Mouse (Mus musculus): ENCODE data around the gene Krt20. TPM values are rescaled to one million over a fixed set of nuclear protein-coding genes. Genes with fewer than 3 reads are reported as not detected.

Krt20 gene
- polyA plus RNA-seq, 1 experiment from 2014 or later: 189 TPM

- Histone ChIP-seq H3K9ac (ENCODE audit: low read depth, low read length) (no peak overlapping the region), H3K9me3 (ENCODE audit: control insufficient read depth) (no peaks in the 10 kb centered on the region), H3K4me3 (ENCODE audit: low read depth, low read length) (no peak overlapping the region), H3K4me2 (replicated peaks; ENCODE audit: low read depth) (no peak overlapping the region), H3K36me3 (ENCODE audit: control insufficient read depth, insufficient read depth) (no peaks in the 10 kb centered on the region), H3K27me3 (replicated peaks; ENCODE audit: control insufficient read depth, insufficient read depth, low read length) (no peaks in the 10 kb centered on the region), H3K27ac (ENCODE audit: low read depth, low read length) (no peak overlapping the region), H3K4me1 (replicated peaks; ENCODE audit: control insufficient read depth, insufficient read depth, low read length) (no peaks in the 10 kb centered on the region)
- ATAC-seq: no peak
- TF ChIP-seq CTCF (IDR thresholded peaks at IDR 0.05; ENCODE audit: low read depth): no peak
- 32% methylated on average over 2 of the region's 2 CpGs for WGBS
Measured at GRCm38 (mm10) chr11:99448769-99449168, 10.8 kb upstream of the Krt20 start.

- H3K36me3 ChIP-seq (ENCODE audit: control insufficient read depth, insufficient read depth): no peaks in the 10 kb centered on the region
- no peak overlapping the region for H3K9ac ChIP-seq (ENCODE audit: low read depth, low read length)
- H3K9me3 ChIP-seq (ENCODE audit: control insufficient read depth): no peaks in the 10 kb centered on the region
- H3K4me3 ChIP-seq (ENCODE audit: low read depth, low read length): no peak overlapping the region
- H3K27me3 ChIP-seq (replicated peaks; ENCODE audit: control insufficient read depth, insufficient read depth, low read length): no peaks in the 10 kb centered on the region
- peak overlapping the region; percentile 55 for H3K27ac ChIP-seq (ENCODE audit: low read depth, low read length)
- TF ChIP-seq CTCF (IDR thresholded peaks at IDR 0.05; ENCODE audit: low read depth): no peak
- peak overlapping the region; percentile 37 for H3K4me2 ChIP-seq (replicated peaks; ENCODE audit: low read depth)
- peak; percentile 89 for ATAC-seq
- WGBS: 25% methylated on average over 8 of the region's 8 CpGs
- H3K4me1 ChIP-seq (replicated peaks; ENCODE audit: control insufficient read depth, insufficient read depth, low read length): 0 out of 2 replicates have a peak, but pooled peaks cover 6% of the 10 kb centered on the region
Measured at GRCm38 (mm10) chr11:99441220-99441619, 3.3 kb upstream of the Krt20 start.

GRCm38 (mm10) chr11:99439465-99439864 lies 1.5 kb upstream of the Krt20 start:
- peaks cover 6% of the 10 kb centered on the region; the same call in 1 of the 2 replicates for H3K4me1 ChIP-seq (replicated peaks; ENCODE audit: control insufficient read depth, insufficient read depth, low read length)
- 32% methylated on average over 10 of the region's 10 CpGs for WGBS
- no peak for TF ChIP-seq CTCF (IDR thresholded peaks at IDR 0.05; ENCODE audit: low read depth)
- no peaks in the 10 kb centered on the region for H3K9me3 ChIP-seq (ENCODE audit: control insufficient read depth)
- ATAC-seq: no peak
- H3K36me3 ChIP-seq (ENCODE audit: control insufficient read depth, insufficient read depth): no peaks in the 10 kb centered on the region
- no peak overlapping the region for H3K9ac ChIP-seq (ENCODE audit: low read depth, low read length)
- H3K4me2 ChIP-seq (replicated peaks; ENCODE audit: low read depth): 0 out of 2 replicates have a peak overlapping the region, but pooled peaks have one; percentile 55
- no peak overlapping the region for H3K4me3 ChIP-seq (ENCODE audit: low read depth, low read length)
- H3K27ac ChIP-seq (ENCODE audit: low read depth, low read length): peak overlapping the region; percentile 64
- no peaks in the 10 kb centered on the region for H3K27me3 ChIP-seq (replicated peaks; ENCODE audit: control insufficient read depth, insufficient read depth, low read length)

- H3K4me3 ChIP-seq (ENCODE audit: low read depth, low read length): peak overlapping the region; percentile 20; the same call in 1 of the 2 replicates
- no peak for TF ChIP-seq CTCF (IDR thresholded peaks at IDR 0.05; ENCODE audit: low read depth)
- 0 out of 2 replicates have a peak overlapping the region, but pooled peaks have one; percentile 17 for H3K27ac ChIP-seq (ENCODE audit: low read depth, low read length)
- H3K36me3 ChIP-seq (ENCODE audit: control insufficient read depth, insufficient read depth): no peaks in the 10 kb centered on the region
- H3K4me2 ChIP-seq (replicated peaks; ENCODE audit: low read depth): peak overlapping the region; percentile 31
- H3K27me3 ChIP-seq (replicated peaks; ENCODE audit: control insufficient read depth, insufficient read depth, low read length): no peaks in the 10 kb centered on the region
- peak; percentile 27 for ATAC-seq
- H3K9ac ChIP-seq (ENCODE audit: low read depth, low read length): no peak overlapping the region
- no peaks in the 10 kb centered on the region for H3K9me3 ChIP-seq (ENCODE audit: control insufficient read depth)
- 32% methylated on average over 4 of the region's 4 CpGs for WGBS
- H3K4me1 ChIP-seq (replicated peaks; ENCODE audit: control insufficient read depth, insufficient read depth, low read length): peaks cover 6% of the 10 kb centered on the region; the same call in 1 of the 2 replicates
Measured at GRCm38 (mm10) chr11:99436625-99437024, 1.3 kb downstream of the Krt20 start.

- no peak overlapping the region for H3K9ac ChIP-seq (ENCODE audit: low read depth, low read length)
- no peak overlapping the region for H3K4me2 ChIP-seq (replicated peaks; ENCODE audit: low read depth)
- H3K9me3 ChIP-seq (ENCODE audit: control insufficient read depth): no peaks in the 10 kb centered on the region
- H3K27me3 ChIP-seq (replicated peaks; ENCODE audit: control insufficient read depth, insufficient read depth, low read length): no peaks in the 10 kb centered on the region
- no peak overlapping the region for H3K27ac ChIP-seq (ENCODE audit: low read depth, low read length)
- H3K4me1 ChIP-seq (replicated peaks; ENCODE audit: control insufficient read depth, insufficient read depth, low read length): no peaks in the 10 kb centered on the region; the same call in 1 of the 2 replicates
- TF ChIP-seq CTCF (IDR thresholded peaks at IDR 0.05; ENCODE audit: low read depth): peak; percentile 68
- 43% methylated on average over 12 of the region's 12 CpGs for WGBS
- H3K4me3 ChIP-seq (ENCODE audit: low read depth, low read length): no peak overlapping the region
- no peaks in the 10 kb centered on the region for H3K36me3 ChIP-seq (ENCODE audit: control insufficient read depth, insufficient read depth)
- 0 out of 2 replicates have a peak, but pooled peaks have one; percentile 45 for ATAC-seq
Measured at GRCm38 (mm10) chr11:99430670-99431069, 7.3 kb downstream of the Krt20 start.

- no peaks in the 10 kb centered on the region for H3K27me3 ChIP-seq (replicated peaks; ENCODE audit: control insufficient read depth, insufficient read depth, low read length)
- H3K4me3 ChIP-seq (ENCODE audit: low read depth, low read length): no peak within 1 kb of the TSS
- TF ChIP-seq CTCF (IDR thresholded peaks at IDR 0.05; ENCODE audit: low read depth): no peak
- whole genome bisulfite sequencing: 85% methylated on average over 10 of the region's 10 CpGs
- no peak within 1 kb of the TSS for H3K4me2 ChIP-seq (replicated peaks; ENCODE audit: low read depth)
- H3K4me1 ChIP-seq (replicated peaks; ENCODE audit: control insufficient read depth, insufficient read depth, low read length): no peaks in the 10 kb centered on the region
- no peak for ATAC-seq
- H3K9ac ChIP-seq (ENCODE audit: low read depth, low read length): no peak within 1 kb of the TSS
- no peaks in the 10 kb centered on the region for H3K9me3 ChIP-seq (ENCODE audit: control insufficient read depth)
- H3K27ac ChIP-seq (ENCODE audit: low read depth, low read length): no peak within 1 kb of the TSS
- no peaks in the 10 kb centered on the region for H3K36me3 ChIP-seq (ENCODE audit: control insufficient read depth, insufficient read depth)
Measured at GRCm38 (mm10) chr11:99422159-99422558, 15.8 kb downstream of the Krt20 start, which contains the start of gene Krt12. TSS of gene Krt12 (minus strand) at chr11:99422259.
